Mouse (Mus musculus) forebrain, embryonic 16.5 days (tissue): Measurements from ENCODE around the gene Dock4. TPM values are rescaled to one million over a fixed set of nuclear protein-coding genes. Genes with fewer than 3 reads are reported as not detected.
"Not testable (repeated sequence)": the region's sequence is repeated elsewhere in the genome, so short reads cannot be mapped to it uniquely, and the experiment has no call there.

ENCODE experiments used
- ATAC-seq: fragments of 200-750 bp; cut with Nextera tagmentation; 2 replicates; pipeline ENCODE4 v1.8.0; 2017; ENCODE audit warnings: mild to moderate bottlenecking, moderate library complexity
- H3K27ac ChIP-seq: fragments of 300-500 bp; sonication (generic); 2 replicates; pipeline ENCODE4 v1.5.1; 2014; ENCODE audit warnings: low read length, control low read depth
- H3K27me3 ChIP-seq: fragments of 300-500 bp; sonication (generic); replicated peaks from 2 replicates; pipeline ENCODE4 v1.6.1; 2014; ENCODE audit warnings: low read length; ENCODE audit not compliant: control insufficient read depth, insufficient read depth
- H3K36me3 ChIP-seq: fragments of 300-500 bp; sonication (generic); 2 replicates; pipeline ENCODE4 v1.6.1; 2014; ENCODE audit not compliant: control insufficient read depth, insufficient read depth
- H3K4me1 ChIP-seq: fragments of 300-500 bp; sonication (generic); replicated peaks from 2 replicates; pipeline ENCODE4 v1.6.1; 2014; ENCODE audit warnings: low read length; ENCODE audit not compliant: control insufficient read depth, insufficient read depth
- H3K4me2 ChIP-seq: fragments of 300-500 bp; sonication (generic); 2 replicates; pipeline ENCODE4 v1.6.1; 2014; ENCODE audit warnings: mild to moderate bottlenecking, low read length, control low read depth
- H3K4me3 ChIP-seq: fragments of 300-500 bp; sonication (generic); replicated peaks from 2 replicates; pipeline ENCODE4 v1.5.1; 2014; ENCODE audit warnings: mild to moderate bottlenecking, low read length, control low read depth
- H3K9ac ChIP-seq: fragments of 300-500 bp; sonication (generic); replicated peaks from 2 replicates; pipeline ENCODE4 v1.6.1; 2014; ENCODE audit warnings: low read depth, low read length, control low read depth
- H3K9me3 ChIP-seq: fragments of 300-500 bp; sonication (generic); 2 replicates; pipeline ENCODE4 v1.6.1; 2016; ENCODE audit warnings: low read length; ENCODE audit not compliant: control insufficient read depth
- WGBS: fragments of 180-500 bp; shearing (Covaris S2); extraction: QIAGEN DNeasy Blood & Tissue Kit; methylation state at CpG from one replicate; pipeline ENCODE4 v1.1.7; 2014; 5-methylcytosine and 5-hydroxymethylcytosine counted together
- polyA plus RNA-seq: library from polyadenylated mRNA; unstranded; fragments of >200 nt; fragmentation: Nextera tagmentation; extraction: Ambion mirVana; gene quantifications from 2 replicates; pipeline ENCODE4 v1.2.1, GENCODE M21; 2015

Gene Dock4
- polyA plus RNA-seq, 1 experiment from 2014 or later = 41.6 TPM

DNA sequence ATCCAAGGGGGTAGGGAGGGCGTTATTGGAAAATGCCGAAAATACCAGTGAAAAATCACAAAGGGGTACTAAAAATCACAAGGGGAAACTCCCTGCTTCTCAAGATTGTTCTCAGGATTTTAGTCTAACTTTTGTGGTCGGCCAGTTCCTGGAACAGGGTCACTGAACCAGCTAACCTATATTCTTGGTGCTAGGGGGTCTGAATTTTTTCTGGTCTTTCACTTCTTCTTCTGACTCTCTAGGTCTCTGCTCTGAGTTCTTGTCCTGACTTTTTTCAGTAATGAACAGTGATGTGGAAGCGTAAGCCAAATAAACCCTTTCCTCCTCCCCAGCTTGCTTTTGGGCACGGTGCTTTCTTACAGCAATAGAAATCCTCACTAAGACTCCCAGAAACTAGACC, 424.6 kb downstream of the Dock4 start:
- H3K9ac ChIP-seq = no peak overlapping the region
- no peak for ATAC-seq
- H3K36me3 ChIP-seq = no peaks in the 10 kb centered on the region
- no peaks in the 10 kb centered on the region for H3K27me3 ChIP-seq
- 97% methylated on average over 5 of the region's 5 CpGs for WGBS
- 0 out of 2 replicates have a peak, but pooled peaks cover 2% of the 10 kb centered on the region for H3K9me3 ChIP-seq
- H3K27ac ChIP-seq = no peak overlapping the region
- no peak overlapping the region for H3K4me3 ChIP-seq
- H3K4me2 ChIP-seq = no peak overlapping the region
- H3K4me1 ChIP-seq = no peaks in the 10 kb centered on the region

DNA sequence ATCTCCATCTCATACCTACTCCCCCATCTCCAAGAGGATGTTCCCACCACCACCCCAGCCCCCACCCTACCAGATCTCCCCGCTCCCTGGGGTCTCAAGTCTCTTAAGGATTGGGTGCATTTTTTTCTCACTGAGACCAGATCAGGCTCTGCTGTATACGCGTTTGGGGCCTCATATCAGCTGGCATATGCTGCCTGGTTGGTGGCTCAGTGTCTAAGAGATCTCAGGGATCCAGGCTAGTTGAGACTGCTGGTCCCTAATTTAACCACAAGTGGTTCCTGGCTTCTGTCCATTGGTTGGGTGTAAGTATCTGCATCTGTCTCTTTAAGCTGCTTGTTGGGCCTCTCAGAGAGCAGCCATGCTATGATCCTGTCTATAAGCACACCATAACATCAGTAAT, 427.0 kb downstream of the Dock4 start:
- ATAC-seq = no peak
- no peak overlapping the region for H3K27ac ChIP-seq
- WGBS = 99% methylated on average over 3 of the region's 3 CpGs
- H3K9ac ChIP-seq = no peak overlapping the region
- no peak overlapping the region for H3K4me3 ChIP-seq
- no peaks in the 10 kb centered on the region for H3K4me1 ChIP-seq
- no peak overlapping the region for H3K4me2 ChIP-seq
- H3K9me3 ChIP-seq = 0 out of 2 replicates have a peak, but pooled peaks cover 2% of the 10 kb centered on the region
- no peaks in the 10 kb centered on the region for H3K27me3 ChIP-seq
- no peaks in the 10 kb centered on the region for H3K36me3 ChIP-seq

GRCm38 (mm10) chr12:40873267-40873666, 427.5 kb downstream of the Dock4 start:
- not testable (repeated sequence) for ATAC-seq, H3K9me3 ChIP-seq, H3K27ac ChIP-seq, H3K36me3 ChIP-seq, H3K4me3 ChIP-seq, H3K4me2 ChIP-seq, H3K27me3 ChIP-seq, H3K4me1 ChIP-seq, H3K9ac ChIP-seq
- WGBS = 78% methylated on average over 7 of the region's 7 CpGs

DNA sequence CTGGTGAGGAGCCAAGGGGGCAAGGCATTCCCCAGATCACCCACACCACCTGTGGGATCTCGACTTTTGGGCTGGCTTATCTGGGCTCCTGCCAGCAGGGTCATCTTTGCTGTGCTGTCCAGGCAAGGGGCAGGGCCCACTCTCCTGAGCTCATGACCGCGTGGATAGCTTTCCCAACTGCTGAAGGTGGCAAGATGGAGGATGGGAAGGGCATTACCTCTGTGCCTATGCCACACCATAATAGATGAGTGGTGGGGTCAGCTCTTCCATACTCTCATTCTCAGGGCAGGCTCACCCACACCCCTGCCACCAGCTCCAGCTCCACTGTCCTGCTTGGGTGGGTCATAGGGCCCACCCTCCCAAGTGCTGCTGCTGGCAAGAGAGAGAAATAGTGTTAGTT, 439.2 kb downstream of the Dock4 start:
- H3K4me1 ChIP-seq = no peaks in the 10 kb centered on the region
- WGBS = 87% methylated on average over 3 of the region's 3 CpGs
- no peaks in the 10 kb centered on the region for H3K9me3 ChIP-seq
- ATAC-seq = no peak
- H3K4me2 ChIP-seq = no peak overlapping the region
- H3K9ac ChIP-seq = no peak overlapping the region
- H3K4me3 ChIP-seq = no peak overlapping the region
- H3K27ac ChIP-seq = no peak overlapping the region
- no peaks in the 10 kb centered on the region for H3K36me3 ChIP-seq
- no peaks in the 10 kb centered on the region for H3K27me3 ChIP-seq

DNA sequence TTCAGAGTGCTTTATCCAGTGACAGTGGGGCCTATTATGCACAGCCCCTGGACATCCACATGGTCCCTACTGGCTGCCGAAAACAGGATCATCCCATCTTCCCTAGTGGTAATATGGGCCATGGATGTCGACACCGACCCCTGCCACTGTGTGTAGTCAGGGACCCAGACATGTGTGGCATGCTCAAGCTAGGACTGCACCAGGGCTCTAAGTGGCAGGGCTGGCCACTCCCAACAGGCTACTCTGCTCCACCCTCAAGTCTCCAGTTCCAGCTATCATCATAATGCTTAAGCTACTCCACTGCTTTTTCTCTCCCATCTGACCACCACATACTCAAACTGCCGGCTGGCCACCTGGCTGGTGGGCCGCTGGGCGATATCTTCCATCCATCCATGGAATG, 439.6 kb downstream of the Dock4 start:
- H3K9me3 ChIP-seq = no peaks in the 10 kb centered on the region
- no peak for ATAC-seq
- no peaks in the 10 kb centered on the region for H3K27me3 ChIP-seq
- no peak overlapping the region for H3K27ac ChIP-seq
- WGBS = 99% methylated on average over 6 of the region's 6 CpGs
- no peaks in the 10 kb centered on the region for H3K36me3 ChIP-seq
- H3K4me2 ChIP-seq = no peak overlapping the region
- no peak overlapping the region for H3K4me3 ChIP-seq
- H3K4me1 ChIP-seq = no peaks in the 10 kb centered on the region
- no peak overlapping the region for H3K9ac ChIP-seq

- H3K9ac ChIP-seq = no peak overlapping the region
- no peaks in the 10 kb centered on the region for H3K36me3 ChIP-seq
- no peaks in the 10 kb centered on the region for H3K9me3 ChIP-seq
- H3K27ac ChIP-seq = no peak overlapping the region
- H3K4me2 ChIP-seq = no peak overlapping the region
- no peak for ATAC-seq
- no peak overlapping the region for H3K4me3 ChIP-seq
- H3K4me1 ChIP-seq = no peaks in the 10 kb centered on the region
- H3K27me3 ChIP-seq = no peaks in the 10 kb centered on the region
- 64% methylated on average over 2 of the region's 2 CpGs for WGBS
Observed at GRCm38 (mm10) chr12:40887496-40887895, 441.7 kb downstream of the Dock4 start.

DNA sequence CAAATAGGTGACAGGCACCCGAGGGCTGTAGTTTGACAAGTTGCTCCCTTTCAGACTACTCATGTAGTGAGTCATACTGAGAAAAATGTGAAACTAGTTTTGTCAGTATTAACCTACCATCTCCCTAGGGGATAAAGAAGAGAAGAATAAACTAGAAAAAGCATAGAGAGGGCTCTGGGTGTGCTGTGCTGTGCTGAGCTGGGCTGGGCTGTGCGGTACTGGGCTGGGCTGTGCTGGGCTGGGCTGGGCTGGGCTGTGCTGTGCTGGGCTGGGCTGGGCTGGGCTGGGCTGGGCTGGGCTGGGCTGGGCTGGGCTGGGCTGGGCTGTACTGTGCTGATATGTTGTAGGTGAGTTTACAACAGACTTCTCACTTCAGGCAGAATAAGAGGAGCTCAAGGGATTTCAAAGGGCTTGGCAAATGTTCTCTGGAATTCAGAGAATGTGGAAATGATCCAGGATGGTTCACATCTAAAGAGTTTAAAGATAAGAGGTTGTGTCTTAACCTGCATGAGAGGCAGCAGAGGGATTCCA, 442.6 kb downstream of the Dock4 start:
- H3K4me3 ChIP-seq = no peak overlapping the region

GRCm38 (mm10) chr12:40888829-40889228, 443.1 kb downstream of the Dock4 start:
- Histone ChIP-seq H3K4me2 (no peak overlapping the region), H3K27ac (no peak overlapping the region), H3K9ac (no peak overlapping the region), H3K36me3 (no peaks in the 10 kb centered on the region), H3K4me1 (no peaks in the 10 kb centered on the region), H3K4me3 (no peak overlapping the region), H3K27me3 (no peaks in the 10 kb centered on the region), H3K9me3 (no peaks in the 10 kb centered on the region)
- no peak for ATAC-seq
- 87% methylated on average over 1 of the region's 1 CpGs for WGBS

More for the DNA sequence above, 442.6 kb downstream of the Dock4 start:
- no peaks in the 10 kb centered on the region for H3K9me3 ChIP-seq
- H3K27ac ChIP-seq = no peak overlapping the region
- H3K27me3 ChIP-seq = no peaks in the 10 kb centered on the region
- no peak overlapping the region for H3K9ac ChIP-seq
- no peaks in the 10 kb centered on the region for H3K36me3 ChIP-seq
- H3K4me2 ChIP-seq = no peak overlapping the region
- no peak for ATAC-seq
- H3K4me1 ChIP-seq = no peaks in the 10 kb centered on the region
- 62% methylated on average over 2 of the region's 2 CpGs for WGBS

GRCm38 (mm10) chr12:40889534-40889933, 443.8 kb downstream of the Dock4 start:
- Histone ChIP-seq H3K4me2 (no peak overlapping the region), H3K27ac (no peak overlapping the region), H3K9me3 (no peaks in the 10 kb centered on the region), H3K36me3 (no peaks in the 10 kb centered on the region), H3K4me1 (no peaks in the 10 kb centered on the region), H3K4me3 (no peak overlapping the region), H3K27me3 (no peaks in the 10 kb centered on the region), H3K9ac (no peak overlapping the region)
- no peak for ATAC-seq
- WGBS = 89% methylated on average over 3 of the region's 3 CpGs

GRCm38 (mm10) chr12:40891168-40891567, 445.4 kb downstream of the Dock4 start:
- H3K9ac ChIP-seq = no peak overlapping the region
- no peak for ATAC-seq

More at GRCm38 (mm10) chr12:40891168-40891567, 445.4 kb downstream of the Dock4 start:
- no peak overlapping the region for H3K4me3 ChIP-seq
- no peak overlapping the region for H3K4me2 ChIP-seq
- no peaks in the 10 kb centered on the region for H3K4me1 ChIP-seq
- no peaks in the 10 kb centered on the region for H3K27me3 ChIP-seq
- no peak overlapping the region for H3K27ac ChIP-seq
- H3K9me3 ChIP-seq = no peaks in the 10 kb centered on the region
- no peaks in the 10 kb centered on the region for H3K36me3 ChIP-seq
